Mouse (Mus musculus): Measurements from ENCODE around the gene Slc22a2. TPM values are rescaled to one million over a fixed set of nuclear protein-coding genes. Genes with fewer than 3 reads are reported as not detected.

Gene Slc22a2
- polyA plus RNA-seq, 1 experiment from 2014 or later, result not detected

GRCm38 (mm10) chr17:12639585-12639984 is 55.7 kb downstream of the Slc22a2 start:
- Histone ChIP-seq H3K9ac (no peak overlapping the region), H3K9me3 (no peaks in the 10 kb centered on the region), H3K27me3 (peaks cover 2% of the 10 kb centered on the region), H3K36me3 (replicated peaks) (no peaks in the 10 kb centered on the region), H3K4me3 (replicated peaks) (no peak overlapping the region), H3K27ac (no peak overlapping the region), H3K4me1 (no peaks in the 10 kb centered on the region), H3K4me2 (no peak overlapping the region)
- whole genome bisulfite sequencing, result 89% methylated on average over 3 of the region's 3 CpGs
- no peak for ATAC-seq (ENCODE audit: low FRiP score)

- no peak overlapping the region for H3K4me2 ChIP-seq
- H3K36me3 ChIP-seq (replicated peaks), result no peaks in the 10 kb centered on the region
- H3K9ac ChIP-seq, result no peak overlapping the region
- no peak for ATAC-seq (ENCODE audit: low FRiP score)
- no peaks in the 10 kb centered on the region for H3K27me3 ChIP-seq
- WGBS, result 75% methylated on average over 4 of the region's 4 CpGs
- no peaks in the 10 kb centered on the region for H3K9me3 ChIP-seq
- H3K4me3 ChIP-seq (replicated peaks), result no peak overlapping the region
- no peak overlapping the region for H3K27ac ChIP-seq
- no peaks in the 10 kb centered on the region for H3K4me1 ChIP-seq
These were observed 57.2 kb downstream of the Slc22a2 start for GRCm38 (mm10) chr17:12641087-12641486.

- no peak overlapping the region for H3K4me2 ChIP-seq
- no peaks in the 10 kb centered on the region; the same call in 1 of the 2 replicates for H3K27me3 ChIP-seq
- H3K9me3 ChIP-seq, result no peaks in the 10 kb centered on the region
- H3K4me1 ChIP-seq, result no peaks in the 10 kb centered on the region
- H3K36me3 ChIP-seq (replicated peaks), result no peaks in the 10 kb centered on the region
- H3K9ac ChIP-seq, result no peak overlapping the region
- no peak for ATAC-seq (ENCODE audit: low FRiP score)
- no peak overlapping the region for H3K27ac ChIP-seq
- no peak overlapping the region for H3K4me3 ChIP-seq (replicated peaks)
- WGBS, result 76% methylated on average over 5 of the region's 5 CpGs
These were observed 61.5 kb downstream of the Slc22a2 start for GRCm38 (mm10) chr17:12645461-12645860.

GRCm38 (mm10) chr17:12652604-12653003 is 68.7 kb downstream of the Slc22a2 start:
- H3K36me3 ChIP-seq (replicated peaks), result no peaks in the 10 kb centered on the region
- H3K27ac ChIP-seq, result no peak overlapping the region

GRCm38 (mm10) chr17:12654061-12654460 is 70.1 kb downstream of the Slc22a2 start:
- Histone ChIP-seq H3K9ac (no peak overlapping the region), H3K27ac (no peak overlapping the region), H3K9me3 (no peaks in the 10 kb centered on the region), H3K4me1 (no peaks in the 10 kb centered on the region), H3K4me3 (replicated peaks) (no peak overlapping the region), H3K4me2 (no peak overlapping the region), H3K27me3 (no peaks in the 10 kb centered on the region; the same call in 1 of the 2 replicates), H3K36me3 (replicated peaks) (no peaks in the 10 kb centered on the region)
- ATAC-seq (ENCODE audit: low FRiP score), result no peak
- WGBS, result 77% methylated on average over 3 of the region's 3 CpGs

More at GRCm38 (mm10) chr17:12652604-12653003, 68.7 kb downstream of the Slc22a2 start:
- H3K9ac ChIP-seq, result no peak overlapping the region
- no peak overlapping the region for H3K4me3 ChIP-seq (replicated peaks)
- no peak for ATAC-seq (ENCODE audit: low FRiP score)
- H3K4me2 ChIP-seq, result no peak overlapping the region
- H3K9me3 ChIP-seq, result no peaks in the 10 kb centered on the region
- 94% methylated on average over 11 of the region's 11 CpGs for WGBS
- no peaks in the 10 kb centered on the region; the same call in 1 of the 2 replicates for H3K27me3 ChIP-seq
- no peaks in the 10 kb centered on the region for H3K4me1 ChIP-seq

- Histone ChIP-seq H3K9ac (no peak overlapping the region), H3K4me2 (no peak overlapping the region), H3K9me3 (no peaks in the 10 kb centered on the region), H3K27me3 (no peaks in the 10 kb centered on the region), H3K4me1 (no peaks in the 10 kb centered on the region), H3K27ac (no peak overlapping the region), H3K4me3 (replicated peaks) (no peak overlapping the region), H3K36me3 (replicated peaks) (no peaks in the 10 kb centered on the region)
- WGBS, result 82% methylated on average over 7 of the region's 7 CpGs
- ATAC-seq (ENCODE audit: low FRiP score), result no peak
These were observed 71.9 kb downstream of the Slc22a2 start for GRCm38 (mm10) chr17:12655826-12656225.

GRCm38 (mm10) chr17:12658784-12659183 is 74.9 kb downstream of the Slc22a2 start:
- Histone ChIP-seq H3K9me3 (no peaks in the 10 kb centered on the region), H3K36me3 (replicated peaks) (no peaks in the 10 kb centered on the region), H3K4me1 (no peaks in the 10 kb centered on the region), H3K27ac (no peak overlapping the region), H3K4me3 (replicated peaks) (no peak overlapping the region), H3K27me3 (peaks cover 6% of the 10 kb centered on the region; the same call in 1 of the 2 replicates), H3K9ac (no peak overlapping the region), H3K4me2 (no peak overlapping the region)
- no peak for ATAC-seq (ENCODE audit: low FRiP score)
- 86% methylated on average over 7 of the region's 7 CpGs for WGBS

- no peak for ATAC-seq (ENCODE audit: low FRiP score)
- Histone ChIP-seq H3K27ac (no peak overlapping the region), H3K27me3 (peaks cover 6% of the 10 kb centered on the region; the same call in 1 of the 2 replicates), H3K4me2 (no peak overlapping the region), H3K9me3 (no peaks in the 10 kb centered on the region), H3K4me3 (replicated peaks) (no peak overlapping the region), H3K36me3 (replicated peaks) (no peaks in the 10 kb centered on the region), H3K4me1 (no peaks in the 10 kb centered on the region), H3K9ac (no peak overlapping the region)
- WGBS, result 90% methylated on average over 10 of the region's 10 CpGs
These were observed 75.3 kb downstream of the Slc22a2 start for GRCm38 (mm10) chr17:12659233-12659632.

GRCm38 (mm10) chr17:12660572-12661260 is 76.8 kb downstream of the Slc22a2 start:
- no peak overlapping the region for H3K9ac ChIP-seq
- peak; percentile 27; the same call in 1 of the 2 replicates for ATAC-seq (ENCODE audit: low FRiP score)

GRCm38 (mm10) chr17:12664156-12664555 is 80.2 kb downstream of the Slc22a2 start:
- H3K4me3 ChIP-seq (replicated peaks), result no peak overlapping the region
- no peak overlapping the region for H3K27ac ChIP-seq
- no peaks in the 10 kb centered on the region for H3K9me3 ChIP-seq
- WGBS, result 83% methylated on average over 8 of the region's 8 CpGs
- no peak for ATAC-seq (ENCODE audit: low FRiP score)
- peaks cover 6% of the 10 kb centered on the region; the same call in 1 of the 2 replicates for H3K27me3 ChIP-seq
- H3K4me2 ChIP-seq, result no peak overlapping the region
- no peak overlapping the region for H3K9ac ChIP-seq
- H3K4me1 ChIP-seq, result no peaks in the 10 kb centered on the region
- H3K36me3 ChIP-seq (replicated peaks), result no peaks in the 10 kb centered on the region

More at GRCm38 (mm10) chr17:12660572-12661260, 76.8 kb downstream of the Slc22a2 start:
- no peak overlapping the region for H3K4me2 ChIP-seq
- no peaks in the 10 kb centered on the region for H3K9me3 ChIP-seq
- no peaks in the 10 kb centered on the region for H3K4me1 ChIP-seq
- no peaks in the 10 kb centered on the region for H3K36me3 ChIP-seq (replicated peaks)
- WGBS, result 76% methylated on average over 13 of the region's 13 CpGs
- no peak overlapping the region for H3K27ac ChIP-seq
- no peak overlapping the region for H3K4me3 ChIP-seq (replicated peaks)
- peaks cover 6% of the 10 kb centered on the region; the same call in 1 of the 2 replicates for H3K27me3 ChIP-seq

GRCm38 (mm10) chr17:12668478-12669362 is 84.8 kb downstream of the Slc22a2 start:
- H3K27me3 ChIP-seq, result no peaks in the 10 kb centered on the region
- H3K4me3 ChIP-seq (replicated peaks), result no peak overlapping the region
- no peaks in the 10 kb centered on the region for H3K4me1 ChIP-seq
- H3K4me2 ChIP-seq, result no peak overlapping the region
- 70% methylated on average over 7 of the region's 7 CpGs for WGBS
- no peak overlapping the region for H3K9ac ChIP-seq
- no peaks in the 10 kb centered on the region for H3K36me3 ChIP-seq (replicated peaks)
- no peak overlapping the region for H3K27ac ChIP-seq
- H3K9me3 ChIP-seq, result no peaks in the 10 kb centered on the region
- ATAC-seq (ENCODE audit: low FRiP score), result no peak

GRCm38 (mm10) chr17:12669363-12669679 is 85.4 kb downstream of the Slc22a2 start:
- no peak for ATAC-seq (ENCODE audit: low FRiP score)
- Histone ChIP-seq H3K4me2 (no peak overlapping the region), H3K9me3 (no peaks in the 10 kb centered on the region), H3K27ac (no peak overlapping the region), H3K4me1 (no peaks in the 10 kb centered on the region), H3K27me3 (no peaks in the 10 kb centered on the region), H3K9ac (no peak overlapping the region), H3K4me3 (replicated peaks) (no peak overlapping the region), H3K36me3 (replicated peaks) (no peaks in the 10 kb centered on the region)

Data from forebrain, embryonic 12.5 days (tissue).